Mouse (Mus musculus) ovary, postnatal 10 days (tissue): ENCODE data around the gene Rplp1.
A peak's percentile ranks its signal among the peaks of the same experiment; 100 is the strongest.

ENCODE experiments used
- DNase-seq: peaks from one replicate; pipeline ENCODE4 v3.0.0; 2022; ENCODE audit warnings: low spot score

Rplp1 gene

DNA sequence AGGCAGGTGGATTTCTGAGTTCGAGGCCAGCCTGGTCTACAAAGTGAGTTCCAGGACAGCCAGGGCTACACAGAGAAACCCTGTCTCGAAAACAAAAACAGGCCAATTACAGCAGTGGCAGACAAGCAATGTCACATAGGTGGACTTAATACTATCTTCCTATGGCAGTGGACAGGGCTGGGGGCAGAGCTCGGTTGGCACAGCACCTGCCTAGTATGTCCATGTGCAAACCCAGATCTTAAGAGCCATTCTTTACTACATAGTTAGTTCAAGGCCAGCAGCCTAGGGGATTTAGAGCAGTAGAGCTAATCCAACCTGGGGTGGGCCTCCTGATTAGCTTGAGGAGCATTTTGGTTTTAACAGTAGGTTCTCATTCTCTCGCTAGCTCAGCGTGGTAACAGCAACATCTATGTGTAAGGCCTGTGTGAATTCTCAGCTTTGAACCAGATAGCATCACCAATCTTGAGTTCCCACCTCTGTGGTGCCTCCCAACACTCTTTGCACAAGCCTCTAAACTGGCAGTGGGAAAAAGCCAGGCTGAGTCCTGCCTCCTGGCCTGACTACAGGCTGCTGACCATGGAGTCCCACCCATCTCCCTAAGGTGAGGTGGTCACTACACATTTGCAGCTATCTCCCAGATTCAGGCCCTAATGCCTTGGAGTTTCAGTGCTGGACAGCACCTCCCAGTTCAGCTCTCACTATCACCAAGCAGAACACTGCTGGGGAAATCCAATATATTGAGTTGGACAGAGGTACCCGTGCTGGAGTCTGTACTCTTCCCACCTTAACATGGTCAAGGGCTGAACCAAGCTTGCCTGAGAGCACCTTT is 2.8 kb downstream of the Rplp1 start:
- no peak for DNase-seq

DNA sequence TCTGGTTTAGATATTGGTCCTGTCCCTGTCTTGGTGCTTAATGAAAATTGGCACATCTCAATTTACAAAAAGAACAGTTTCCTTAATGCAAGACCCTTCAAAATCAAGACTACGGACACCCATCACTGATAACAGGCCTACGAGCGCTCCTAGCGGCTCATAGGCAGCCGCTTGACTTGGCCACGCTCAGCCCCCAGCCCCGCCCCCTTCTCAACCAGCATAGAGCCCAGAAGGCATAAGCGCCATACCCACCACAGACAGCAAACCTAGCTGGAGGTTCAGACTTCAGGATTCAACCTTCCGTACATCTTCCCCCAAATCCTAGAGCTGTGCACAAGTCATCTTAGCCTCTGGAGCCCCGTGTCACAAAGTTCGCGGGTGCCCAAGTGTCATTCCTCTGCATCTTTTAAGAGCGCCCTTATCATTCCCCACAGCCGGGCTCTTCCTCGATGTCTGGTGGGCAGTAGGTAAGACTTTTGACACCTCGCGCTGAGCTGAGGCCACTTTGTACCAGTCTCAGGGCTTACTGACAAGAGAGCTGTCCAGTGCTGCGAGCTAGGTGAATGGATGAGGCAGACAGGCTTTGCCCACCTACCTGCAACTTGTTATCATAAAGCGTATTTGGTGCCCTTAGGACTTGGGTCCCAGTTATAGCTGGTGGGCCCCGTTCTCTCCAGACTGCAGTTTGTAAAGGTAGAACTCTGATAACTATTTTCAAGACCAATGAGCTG is 3.7 kb downstream of the Rplp1 start:
- DNase-seq = no peak

DNA sequence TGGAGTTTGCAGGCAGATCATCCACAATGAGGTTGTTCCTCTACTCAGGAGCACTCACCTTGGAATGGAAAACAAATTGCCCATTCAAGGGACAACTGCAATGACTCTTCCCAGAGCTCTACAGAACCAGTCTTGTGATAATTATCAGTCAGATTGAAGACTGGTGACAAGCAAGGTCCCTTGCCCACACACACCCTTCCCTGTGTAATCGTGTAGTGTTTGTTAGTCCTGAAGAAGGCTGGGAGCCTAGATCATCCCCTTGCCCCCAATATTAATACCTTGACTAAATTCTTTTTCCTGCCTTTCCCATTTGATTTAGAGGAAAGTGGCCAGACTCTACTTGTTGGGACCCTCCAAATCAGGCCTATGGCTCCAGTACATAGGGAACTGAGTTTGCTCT is 4.7 kb downstream of the Rplp1 start:
- DNase-seq = no peak

DNA sequence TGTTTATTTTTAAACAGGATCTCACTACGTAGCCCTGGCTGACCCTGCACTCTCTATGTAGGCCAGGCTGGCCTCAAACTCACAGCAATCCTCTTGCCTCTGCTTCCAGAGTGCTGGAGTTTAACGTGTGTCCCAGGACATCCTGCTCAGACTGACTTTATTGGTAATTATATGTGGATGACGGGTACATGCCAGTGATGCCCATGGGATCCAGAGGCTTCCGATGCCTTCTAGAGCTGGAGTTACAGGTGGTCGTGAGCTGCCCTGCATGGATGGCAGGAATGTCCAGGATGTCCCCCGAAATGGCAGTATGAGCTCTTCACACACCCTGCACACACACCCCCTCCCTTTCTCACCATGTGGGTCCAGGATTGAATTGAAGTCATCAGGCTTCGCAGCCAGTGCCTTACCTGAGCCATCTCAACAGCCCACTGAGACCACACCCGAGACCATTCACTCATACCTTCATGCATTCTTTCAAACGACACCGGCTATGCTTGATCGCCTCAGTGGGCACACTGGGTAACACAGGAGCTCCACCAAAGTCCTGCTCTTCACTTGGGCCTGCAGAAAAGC is 5.4 kb downstream of the Rplp1 start:
- DNase-seq = no peak

DNA sequence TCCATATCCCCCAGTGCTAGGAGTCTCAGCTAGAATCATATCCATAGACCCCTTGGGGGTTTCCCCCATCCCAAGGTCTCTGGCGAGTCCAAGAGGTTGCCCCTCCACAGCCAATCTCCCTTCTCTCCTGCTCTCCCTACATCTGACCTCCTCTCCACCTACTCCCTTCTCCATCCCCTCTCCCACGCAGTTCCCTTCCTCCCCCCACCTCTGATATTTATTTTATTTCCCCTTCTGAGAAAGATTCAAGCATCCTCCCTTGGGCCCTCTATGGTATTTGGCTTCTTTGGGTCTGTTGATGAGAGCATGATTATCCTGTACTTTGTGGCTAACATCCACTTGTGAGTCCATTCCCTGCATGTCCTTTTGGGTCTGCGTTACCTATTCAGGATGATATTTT is 6.0 kb downstream of the Rplp1 start:
- DNase-seq = no peak

DNA sequence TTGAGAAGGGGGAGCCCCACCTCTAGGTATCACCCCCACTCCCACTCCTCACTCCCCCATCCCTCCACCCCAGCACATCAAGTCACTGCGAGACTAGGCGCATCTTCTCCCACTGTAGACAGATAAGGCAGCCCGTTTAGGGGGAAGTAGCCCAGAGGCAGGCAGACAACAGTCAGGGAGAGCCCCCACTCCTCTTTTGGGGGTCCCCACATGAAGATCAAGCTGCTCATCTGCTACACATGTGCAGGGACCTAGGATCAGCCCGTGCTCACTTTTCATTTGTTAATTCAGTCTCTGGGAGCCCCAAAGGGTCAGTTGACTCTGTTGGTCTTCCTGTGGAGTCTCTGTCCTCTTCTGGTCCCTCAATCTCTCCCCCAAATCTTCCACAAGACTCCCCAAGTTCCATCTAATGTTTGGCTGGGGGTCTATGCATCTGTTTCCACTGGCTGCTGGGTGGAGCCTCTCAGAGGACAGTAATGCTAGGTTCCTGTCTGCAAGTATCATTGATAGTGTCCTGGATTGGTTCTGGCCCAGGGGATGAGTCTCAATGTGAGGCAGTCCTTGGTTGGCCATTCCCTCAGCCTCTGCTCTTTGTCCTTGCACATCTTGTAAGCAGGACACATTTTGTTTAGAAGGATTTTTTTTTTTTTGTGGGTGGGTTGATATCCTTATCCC is 6.6 kb downstream of the Rplp1 start:
- no peak for DNase-seq

DNA sequence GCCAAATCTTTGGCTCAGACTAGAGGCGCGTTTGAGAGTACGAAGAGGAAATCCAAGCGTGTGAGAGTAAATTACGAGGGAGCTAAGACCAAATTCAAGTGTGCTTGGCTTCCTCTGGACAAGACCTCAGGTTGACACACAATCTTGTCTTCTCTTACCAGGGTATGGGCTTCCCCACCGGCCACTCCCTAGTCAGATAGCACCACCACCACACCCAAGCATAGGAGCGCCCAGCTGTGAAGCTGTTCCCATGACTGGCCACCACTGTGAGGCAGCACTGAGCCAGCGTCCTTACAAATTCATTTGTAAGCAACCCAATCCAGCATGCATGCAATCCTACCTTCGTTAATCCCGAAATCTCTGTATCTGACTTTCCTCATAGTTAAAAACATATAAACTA is 7.4 kb downstream of the Rplp1 start:
- DNase-seq = no peak

DNA sequence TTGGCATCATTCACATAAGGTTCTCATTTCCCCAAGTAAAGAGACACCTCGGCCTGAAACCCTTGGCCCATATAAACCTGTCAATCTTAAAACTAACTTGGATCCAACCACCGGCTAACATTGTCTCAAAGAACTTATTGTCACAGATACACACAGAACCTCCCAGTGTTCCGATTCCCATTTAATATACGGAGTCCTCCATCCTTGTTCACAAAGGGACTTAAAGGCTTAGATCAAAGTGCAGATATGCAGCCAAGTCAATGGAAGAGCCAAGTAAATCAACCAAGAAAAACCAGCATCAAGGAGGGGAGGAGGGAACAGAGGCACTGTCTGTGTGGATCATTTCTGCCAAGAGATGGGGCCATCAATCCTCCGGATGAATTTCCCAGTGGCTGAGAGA is 8.8 kb downstream of the Rplp1 start:
- DNase-seq = no peak

DNA sequence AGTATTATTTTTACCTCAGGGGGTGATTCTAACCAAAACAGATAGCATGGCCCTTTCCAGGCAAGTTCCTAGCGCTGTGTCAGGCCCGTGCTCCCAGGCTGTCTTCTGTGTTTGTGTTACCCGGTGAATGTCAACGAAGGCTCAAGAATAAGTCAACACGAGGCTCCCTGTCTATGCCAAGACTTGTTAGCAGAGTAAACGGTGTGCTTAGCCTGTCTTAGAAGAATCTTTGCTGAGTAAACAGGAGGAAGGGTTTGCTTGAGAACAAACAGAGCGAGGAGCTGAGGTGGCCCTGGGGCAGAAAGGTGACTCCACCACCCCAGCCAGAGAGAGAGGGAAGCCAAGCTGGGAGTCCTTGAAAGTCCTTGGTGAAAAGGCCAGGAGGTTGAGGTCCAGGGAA is 10.1 kb downstream of the Rplp1 start:
- DNase-seq = no peak

DNA sequence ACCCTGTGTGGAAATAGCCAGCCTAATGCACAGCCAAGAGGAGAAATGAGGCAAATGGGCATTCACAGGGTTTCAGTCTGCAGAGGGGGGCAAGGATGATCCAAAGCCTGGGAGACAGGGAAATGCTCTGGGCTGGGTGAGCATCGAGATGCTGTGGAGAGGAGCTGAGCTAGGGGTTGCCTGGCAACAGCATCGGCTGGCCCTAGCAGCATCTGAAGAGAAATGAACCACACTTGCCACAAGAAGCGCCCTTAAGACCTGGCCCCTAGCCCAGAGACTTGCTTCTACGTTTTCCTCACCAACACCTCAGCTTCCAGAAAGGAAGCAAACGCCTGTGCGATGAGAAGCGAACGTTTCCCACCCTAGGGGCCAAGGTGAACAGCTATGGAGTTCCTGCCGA is 11.9 kb downstream of the Rplp1 start:
- no peak for DNase-seq

DNA sequence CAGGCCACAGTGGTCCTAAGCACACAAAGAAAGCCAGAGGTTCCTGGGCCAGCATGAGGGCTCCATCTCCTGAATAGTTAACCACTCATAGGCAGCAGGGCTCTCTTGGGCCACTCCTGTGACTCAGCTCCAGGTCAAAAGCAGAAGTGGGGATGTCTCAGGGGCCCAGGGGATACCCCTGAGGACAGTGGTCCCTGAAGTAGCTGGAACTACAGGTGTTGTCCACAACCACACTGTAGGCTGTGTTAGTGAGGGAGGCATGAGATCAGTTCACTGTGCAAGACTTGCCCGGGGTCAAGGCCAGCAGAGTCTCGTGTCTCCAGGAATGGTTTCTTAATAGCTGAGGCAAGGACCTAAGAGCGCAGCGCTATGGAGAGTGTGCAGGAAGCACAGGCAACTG is 12.8 kb downstream of the Rplp1 start:
- no peak for DNase-seq

DNA sequence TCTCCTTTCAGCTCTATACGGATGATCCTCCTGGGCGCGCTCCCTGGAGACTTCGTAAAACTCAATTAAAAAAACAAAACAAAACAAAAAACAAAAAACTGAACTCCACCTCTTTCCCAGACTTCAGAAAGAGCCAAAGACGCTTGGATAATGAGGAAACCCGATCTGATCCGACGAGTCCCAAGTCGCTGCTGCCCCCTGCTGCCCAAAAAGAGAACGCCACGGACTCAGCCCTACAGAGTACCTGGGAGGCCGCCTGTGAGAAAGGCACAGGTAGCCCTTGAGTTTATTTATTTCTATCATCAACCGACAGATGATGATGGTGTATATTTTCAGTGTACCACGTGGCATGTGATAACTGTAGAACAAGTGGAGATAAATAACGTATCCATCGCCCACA is 14.5 kb downstream of the Rplp1 start:
- peak; percentile 52 for DNase-seq

DNA sequence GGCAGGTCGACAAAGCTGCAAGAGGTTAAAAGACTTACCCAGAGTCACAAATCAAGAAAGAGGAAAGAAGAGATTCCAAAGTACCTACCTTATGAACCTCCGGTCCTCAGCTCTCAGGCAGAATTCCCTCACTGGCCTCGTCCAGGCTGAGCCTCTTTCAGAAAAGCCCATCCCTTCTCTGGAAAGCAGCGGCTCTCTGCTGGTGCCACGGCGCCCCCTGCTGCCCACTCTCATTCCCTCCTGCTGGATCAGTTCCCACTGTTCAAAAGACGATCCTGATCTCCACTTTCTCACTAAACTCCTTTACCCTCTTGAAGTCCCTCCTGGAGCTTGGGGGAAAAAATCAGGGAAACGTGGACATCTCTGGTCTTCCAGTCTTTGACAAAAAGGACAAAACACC is 15.9 kb downstream of the Rplp1 start:
- DNase-seq = peak; percentile 70

DNA sequence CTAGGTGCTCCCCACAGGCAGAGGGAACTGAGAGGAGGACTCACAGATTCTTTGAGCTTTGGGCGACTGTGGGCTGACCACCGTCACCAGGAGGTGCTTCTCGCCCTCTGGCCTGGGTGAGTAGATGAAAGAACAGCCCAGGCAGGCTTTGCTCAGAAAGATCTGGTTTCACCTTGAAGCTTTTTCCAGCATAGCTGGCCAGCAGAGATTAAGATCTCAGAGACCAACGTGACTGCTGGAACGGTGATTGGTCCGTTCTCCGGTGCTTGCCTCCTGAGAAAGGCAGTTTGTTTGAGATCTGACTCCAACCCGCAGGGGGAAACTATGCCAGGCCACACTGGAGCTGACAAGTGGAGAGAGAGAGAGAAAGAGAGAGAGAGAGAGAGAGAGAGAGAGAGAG is 19.3 kb downstream of the Rplp1 start:
- DNase-seq = no peak

DNA sequence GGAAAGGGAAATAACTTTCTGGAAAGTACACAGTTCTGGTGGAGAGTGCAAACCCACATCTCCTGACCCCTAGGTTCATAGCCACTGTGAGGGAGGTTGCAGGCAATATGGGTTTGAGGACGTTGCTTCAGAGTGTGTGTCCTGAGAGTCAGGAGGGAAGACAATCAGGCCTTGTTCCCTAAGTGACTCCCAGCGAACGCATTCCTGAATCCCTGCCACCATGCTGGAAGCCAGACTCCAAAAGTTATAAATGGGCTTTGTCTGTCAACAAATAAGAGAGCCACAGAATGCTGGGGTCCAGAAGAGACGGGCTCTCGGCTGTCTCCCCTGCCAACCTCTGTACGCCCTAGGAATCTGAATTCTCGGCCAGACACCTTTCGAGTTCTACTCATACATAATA is 24.5 kb downstream of the Rplp1 start:
- no peak for DNase-seq

DNA sequence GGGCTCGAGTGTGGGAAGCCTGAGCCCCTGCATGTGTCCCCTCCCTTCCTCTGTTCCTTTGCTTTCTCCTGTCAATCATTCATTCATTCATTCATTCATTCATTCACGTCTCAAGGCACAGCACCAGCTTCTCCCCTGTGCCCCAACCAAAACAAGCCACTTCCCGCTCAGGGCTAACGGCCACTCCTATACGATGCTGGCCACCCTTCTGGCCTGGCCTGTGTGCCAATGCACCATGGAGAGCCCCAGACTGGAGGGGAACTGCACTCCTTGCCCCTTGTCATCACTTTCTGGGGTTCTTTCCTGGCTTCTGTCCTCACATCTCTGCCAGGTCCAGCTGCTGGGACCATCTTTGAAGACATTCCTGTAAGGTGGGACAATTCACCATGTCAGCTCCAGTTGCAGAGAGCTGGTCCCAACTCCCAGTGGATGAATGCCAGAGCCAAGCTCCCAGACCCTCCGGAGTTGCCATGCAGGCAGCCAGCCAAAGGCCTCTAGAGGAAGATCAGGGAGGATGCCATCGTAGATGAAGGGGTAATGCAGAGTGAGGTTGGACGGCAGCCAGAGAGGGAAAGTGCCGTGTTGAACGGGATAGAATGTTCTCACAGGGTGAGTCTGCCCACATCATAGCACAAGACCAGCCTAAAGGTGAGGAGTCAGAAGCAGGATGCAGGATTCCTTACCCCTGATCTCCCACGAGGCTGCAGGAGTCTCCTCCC is 26.5 kb downstream of the Rplp1 start:
- DNase-seq = no peak

DNA sequence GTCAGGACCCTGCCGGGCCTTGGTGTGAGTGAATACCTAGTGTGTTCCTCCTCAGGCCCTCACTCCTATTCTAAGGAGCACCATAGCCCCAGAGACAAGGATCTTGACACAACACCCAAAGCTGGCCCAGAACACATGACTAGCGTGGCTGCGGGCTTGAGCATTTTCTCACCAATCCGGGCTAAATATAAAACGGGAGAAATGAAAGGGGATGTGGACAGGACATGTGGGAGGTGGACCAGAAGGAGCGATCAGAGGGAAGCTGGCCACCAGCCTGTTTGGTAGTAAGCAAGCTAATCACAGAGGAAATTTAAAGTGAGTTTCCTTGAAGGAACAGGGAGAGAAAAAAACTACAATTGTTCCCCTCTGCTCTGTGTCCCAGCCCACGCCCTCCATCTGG is 28.4 kb downstream of the Rplp1 start:
- DNase-seq = no peak

DNA sequence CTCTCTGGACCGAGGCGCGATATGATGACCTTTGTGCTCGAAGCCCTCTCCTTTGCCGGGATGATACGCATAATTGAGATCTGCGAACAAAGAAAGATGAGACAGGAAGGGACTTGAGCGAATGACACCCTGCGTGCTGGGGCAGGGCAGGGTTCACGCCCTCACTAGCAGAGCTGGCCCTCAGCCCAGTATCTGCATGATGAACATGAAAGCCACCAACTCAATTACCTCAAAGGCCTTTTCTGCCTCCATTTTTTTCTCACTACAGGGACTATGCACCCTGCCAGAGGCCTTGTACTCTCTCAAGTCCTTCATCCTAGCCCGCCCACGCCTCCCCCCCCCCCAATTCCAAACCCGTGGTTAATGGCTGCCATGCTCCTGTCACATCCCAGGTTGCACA is 29.4 kb downstream of the Rplp1 start:
- DNase-seq = no peak

DNA sequence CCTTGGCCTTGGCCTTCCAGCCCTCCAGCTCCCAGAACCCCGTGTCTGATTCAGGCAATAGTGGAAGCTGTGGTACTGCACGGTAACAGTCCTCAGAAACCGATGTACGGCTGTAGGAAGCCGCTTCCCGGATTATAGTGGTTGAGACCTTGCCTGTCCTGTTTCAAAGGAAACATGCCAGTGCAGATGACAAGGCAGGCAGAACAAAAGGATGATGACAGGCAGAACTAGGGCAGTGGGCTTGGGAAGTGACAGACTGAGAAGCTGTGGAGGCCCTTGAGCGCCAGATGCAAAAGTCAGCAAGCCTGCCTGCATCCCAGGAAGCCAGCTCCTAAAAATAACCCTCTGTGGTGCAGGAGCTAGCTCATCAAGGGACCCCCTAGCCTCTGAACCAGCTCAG is 30.0 kb downstream of the Rplp1 start:
- DNase-seq = no peak

DNA sequence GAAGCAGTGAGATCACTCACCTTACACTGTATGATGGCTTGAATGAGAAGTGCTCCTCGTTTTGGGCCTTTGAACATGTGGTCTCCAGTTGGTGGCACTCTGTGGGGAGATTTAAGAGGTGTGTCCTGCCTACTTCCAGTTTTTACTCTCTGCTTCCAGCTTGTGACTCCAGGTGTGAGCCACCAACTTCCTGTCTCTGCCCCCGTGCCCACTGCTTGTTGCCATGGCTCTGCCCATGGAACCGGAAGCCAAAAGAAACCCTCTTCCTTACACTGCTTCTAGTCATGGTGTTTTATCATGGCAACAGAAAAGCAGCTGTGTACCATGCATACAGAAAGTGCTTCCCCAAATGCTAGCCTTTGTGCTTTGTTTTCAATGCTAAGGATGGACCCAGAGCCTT is 32.2 kb downstream of the Rplp1 start:
- no peak for DNase-seq

DNA sequence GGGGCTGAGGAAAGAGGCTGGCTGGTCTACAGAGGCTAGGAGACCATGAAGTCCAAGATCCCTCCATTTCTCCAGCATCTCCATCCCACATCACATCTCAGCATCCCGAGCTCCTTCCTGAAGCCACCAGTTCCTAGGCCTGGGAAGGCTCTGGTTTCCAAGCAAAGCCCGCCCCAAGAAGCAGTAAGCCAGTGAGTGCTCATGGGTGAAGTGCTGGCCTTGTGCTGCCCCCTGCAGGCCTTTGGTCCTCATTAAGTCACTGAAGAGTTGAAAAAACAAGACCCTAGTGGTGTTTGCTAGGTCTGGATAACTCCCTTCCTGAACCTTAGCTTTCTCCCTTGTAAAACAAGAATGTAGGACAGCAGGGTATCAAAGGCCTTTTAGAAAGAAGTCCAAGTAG is 35.5 kb downstream of the Rplp1 start:
- DNase-seq = peak; percentile 42
